Mouse (Mus musculus) ovary, postnatal 10 days (tissue): ENCODE measurements around the gene Camkv.

Source experiments
- DNase-seq: peaks from one replicate; pipeline ENCODE4 v3.0.0; 2022; ENCODE audit warnings: low spot score

Camkv gene

GRCm38 (mm10) chr9:107923956-107924355, 11.5 kb upstream of the Camkv start:
- no peak for DNase-seq

- DNase-seq: no peak
These were observed 10.2 kb upstream of the Camkv start for GRCm38 (mm10) chr9:107925251-107925650.

GRCm38 (mm10) chr9:107926920-107927420, 8.5 kb upstream of the Camkv start:
- DNase-seq: no peak

GRCm38 (mm10) chr9:107927749-107928148, 7.7 kb upstream of the Camkv start:
- DNase-seq: no peak

GRCm38 (mm10) chr9:107928169-107928568, 7.3 kb upstream of the Camkv start, which contains the start of gene Actl11:
TSS of gene Actl11 (plus strand) at chr9:107928469.
- DNase-seq: no peak

GRCm38 (mm10) chr9:107932221-107932620, 3.3 kb upstream of the Camkv start:
- no peak for DNase-seq

- DNase-seq: no peak
These were observed 1.3 kb upstream of the Camkv start for GRCm38 (mm10) chr9:107934146-107934545.

GRCm38 (mm10) chr9:107935790-107936214, 328 bp downstream of the Camkv start:
- DNase-seq: no peak

- DNase-seq: no peak
These were observed 845 bp downstream of the Camkv start for GRCm38 (mm10) chr9:107936215-107936822.

GRCm38 (mm10) chr9:107936831-107937230, 1.4 kb downstream of the Camkv start:
- no peak for DNase-seq

- no peak for DNase-seq
These were observed 12.0 kb downstream of the Camkv start for GRCm38 (mm10) chr9:107947241-107948194.

- no peak for DNase-seq
These were observed 13.9 kb downstream of the Camkv start for GRCm38 (mm10) chr9:107949184-107949921.

- DNase-seq: no peak
These were observed 14.4 kb downstream of the Camkv start, which contains the start of gene Traip for GRCm38 (mm10) chr9:107949922-107950235. TSS of gene Traip (plus strand) at chr9:107950136.

GRCm38 (mm10) chr9:107950460-107951355, 15.2 kb downstream of the Camkv start:
- DNase-seq: peak; percentile 67

GRCm38 (mm10) chr9:107955613-107956289, 20.3 kb downstream of the Camkv start:
- DNase-seq: no peak

GRCm38 (mm10) chr9:107957141-107957540, 21.7 kb downstream of the Camkv start:
- no peak for DNase-seq

GRCm38 (mm10) chr9:107959896-107960295, 24.4 kb downstream of the Camkv start:
- DNase-seq: no peak

GRCm38 (mm10) chr9:107960928-107961327, 25.5 kb downstream of the Camkv start:
- DNase-seq: no peak

- DNase-seq: no peak
These were observed 25.9 kb downstream of the Camkv start for GRCm38 (mm10) chr9:107961351-107961762.

GRCm38 (mm10) chr9:107961881-107962280, 26.4 kb downstream of the Camkv start:
- DNase-seq: no peak

GRCm38 (mm10) chr9:107962916-107963315, 27.4 kb downstream of the Camkv start:
- DNase-seq: no peak
